Mouse (Mus musculus): ENCODE results near the gene Snd1. TPM values are rescaled to one million over a fixed set of nuclear protein-coding genes. Genes with fewer than 3 reads are reported as not detected.

The Snd1 gene
- polyA plus RNA-seq, 1 experiment from 2014 or later = 39.4 TPM

- H3K4me3 ChIP-seq (ENCODE audit: low read depth, low read length) = no peak overlapping the region
- H3K9ac ChIP-seq (ENCODE audit: low read depth, low read length) = no peak overlapping the region
- H3K27ac ChIP-seq (ENCODE audit: low read depth, low read length) = no peak overlapping the region
- H3K27me3 ChIP-seq (replicated peaks; ENCODE audit: control insufficient read depth, insufficient read depth, low read length) = no peaks in the 10 kb centered on the region
- no peaks in the 10 kb centered on the region for H3K4me1 ChIP-seq (replicated peaks; ENCODE audit: control insufficient read depth, insufficient read depth, low read length)
- peaks cover 3% of the 10 kb centered on the region; the same call in 1 of the 2 replicates for H3K36me3 ChIP-seq (ENCODE audit: control insufficient read depth, insufficient read depth)
- TF ChIP-seq CTCF (IDR thresholded peaks at IDR 0.05; ENCODE audit: low read depth) = no peak
- no peaks in the 10 kb centered on the region for H3K9me3 ChIP-seq (ENCODE audit: control insufficient read depth)
- no peak for ATAC-seq
- no peak overlapping the region for H3K4me2 ChIP-seq (replicated peaks; ENCODE audit: low read depth)
- 75% methylated on average over 6 of the region's 6 CpGs for WGBS
These were observed 160.8 kb downstream of the Snd1 start for GRCm38 (mm10) chr6:28635531-28636348.

- no peak overlapping the region for H3K4me3 ChIP-seq (ENCODE audit: low read depth, low read length)
- no peaks in the 10 kb centered on the region for H3K9me3 ChIP-seq (ENCODE audit: control insufficient read depth)
- ATAC-seq = no peak
- H3K4me1 ChIP-seq (replicated peaks; ENCODE audit: control insufficient read depth, insufficient read depth, low read length) = no peaks in the 10 kb centered on the region
- no peaks in the 10 kb centered on the region for H3K27me3 ChIP-seq (replicated peaks; ENCODE audit: control insufficient read depth, insufficient read depth, low read length)
- WGBS = 84% methylated on average over 5 of the region's 5 CpGs
- H3K9ac ChIP-seq (ENCODE audit: low read depth, low read length) = no peak overlapping the region
- H3K27ac ChIP-seq (ENCODE audit: low read depth, low read length) = no peak overlapping the region
- no peaks in the 10 kb centered on the region for H3K36me3 ChIP-seq (ENCODE audit: control insufficient read depth, insufficient read depth)
- no peak for TF ChIP-seq CTCF (IDR thresholded peaks at IDR 0.05; ENCODE audit: low read depth)
- H3K4me2 ChIP-seq (replicated peaks; ENCODE audit: low read depth) = no peak overlapping the region
These were observed 165.1 kb downstream of the Snd1 start for GRCm38 (mm10) chr6:28640088-28640487.

GRCm38 (mm10) chr6:28642909-28643308, 168.0 kb downstream of the Snd1 start:
- no peak overlapping the region for H3K9ac ChIP-seq (ENCODE audit: low read depth, low read length)
- WGBS = 62% methylated on average over 2 of the region's 2 CpGs
- H3K9me3 ChIP-seq (ENCODE audit: control insufficient read depth) = no peaks in the 10 kb centered on the region
- no peak overlapping the region for H3K4me3 ChIP-seq (ENCODE audit: low read depth, low read length)
- no peak overlapping the region for H3K4me2 ChIP-seq (replicated peaks; ENCODE audit: low read depth)
- TF ChIP-seq CTCF (IDR thresholded peaks at IDR 0.05; ENCODE audit: low read depth) = no peak
- no peaks in the 10 kb centered on the region for H3K36me3 ChIP-seq (ENCODE audit: control insufficient read depth, insufficient read depth)
- no peak for ATAC-seq
- no peak overlapping the region for H3K27ac ChIP-seq (ENCODE audit: low read depth, low read length)
- H3K27me3 ChIP-seq (replicated peaks; ENCODE audit: control insufficient read depth, insufficient read depth, low read length) = no peaks in the 10 kb centered on the region
- no peaks in the 10 kb centered on the region for H3K4me1 ChIP-seq (replicated peaks; ENCODE audit: control insufficient read depth, insufficient read depth, low read length)

GRCm38 (mm10) chr6:28645231-28645630, 170.3 kb downstream of the Snd1 start:
- no peaks in the 10 kb centered on the region for H3K9me3 ChIP-seq (ENCODE audit: control insufficient read depth)
- no peak for ATAC-seq
- TF ChIP-seq CTCF (IDR thresholded peaks at IDR 0.05; ENCODE audit: low read depth) = no peak
- H3K9ac ChIP-seq (ENCODE audit: low read depth, low read length) = no peak overlapping the region
- no peak overlapping the region for H3K4me2 ChIP-seq (replicated peaks; ENCODE audit: low read depth)
- H3K4me1 ChIP-seq (replicated peaks; ENCODE audit: control insufficient read depth, insufficient read depth, low read length) = no peaks in the 10 kb centered on the region
- H3K36me3 ChIP-seq (ENCODE audit: control insufficient read depth, insufficient read depth) = no peaks in the 10 kb centered on the region
- no peaks in the 10 kb centered on the region for H3K27me3 ChIP-seq (replicated peaks; ENCODE audit: control insufficient read depth, insufficient read depth, low read length)
- H3K27ac ChIP-seq (ENCODE audit: low read depth, low read length) = no peak overlapping the region
- H3K4me3 ChIP-seq (ENCODE audit: low read depth, low read length) = no peak overlapping the region

- Histone ChIP-seq H3K36me3 (ENCODE audit: control insufficient read depth, insufficient read depth) (no peaks in the 10 kb centered on the region), H3K27me3 (replicated peaks; ENCODE audit: control insufficient read depth, insufficient read depth, low read length) (no peaks in the 10 kb centered on the region), H3K9me3 (ENCODE audit: control insufficient read depth) (no peaks in the 10 kb centered on the region), H3K4me3 (ENCODE audit: low read depth, low read length) (no peak overlapping the region), H3K9ac (ENCODE audit: low read depth, low read length) (no peak overlapping the region), H3K4me1 (replicated peaks; ENCODE audit: control insufficient read depth, insufficient read depth, low read length) (no peaks in the 10 kb centered on the region), H3K27ac (ENCODE audit: low read depth, low read length) (no peak overlapping the region), H3K4me2 (replicated peaks; ENCODE audit: low read depth) (no peak overlapping the region)
- ATAC-seq = no peak
- TF ChIP-seq CTCF (IDR thresholded peaks at IDR 0.05; ENCODE audit: low read depth) = no peak
- 95% methylated on average over 5 of the region's 5 CpGs for WGBS
These were observed 181.6 kb downstream of the Snd1 start for GRCm38 (mm10) chr6:28656511-28656910.

- TF ChIP-seq CTCF (IDR thresholded peaks at IDR 0.05; ENCODE audit: low read depth) = no peak
- Histone ChIP-seq H3K4me1 (replicated peaks; ENCODE audit: control insufficient read depth, insufficient read depth, low read length) (no peaks in the 10 kb centered on the region), H3K9me3 (ENCODE audit: control insufficient read depth) (no peaks in the 10 kb centered on the region), H3K4me2 (replicated peaks; ENCODE audit: low read depth) (no peak overlapping the region), H3K4me3 (ENCODE audit: low read depth, low read length) (no peak overlapping the region), H3K36me3 (ENCODE audit: control insufficient read depth, insufficient read depth) (no peaks in the 10 kb centered on the region), H3K27ac (ENCODE audit: low read depth, low read length) (no peak overlapping the region), H3K27me3 (replicated peaks; ENCODE audit: control insufficient read depth, insufficient read depth, low read length) (no peaks in the 10 kb centered on the region), H3K9ac (ENCODE audit: low read depth, low read length) (no peak overlapping the region)
- ATAC-seq = no peak
- 86% methylated on average over 3 of the region's 3 CpGs for WGBS
These were observed 188.1 kb downstream of the Snd1 start for GRCm38 (mm10) chr6:28663004-28663403.
